Mouse (Mus musculus): ENCODE results near the gene Dock9. TPM values are rescaled to one million over a fixed set of nuclear protein-coding genes. Genes with fewer than 3 reads are reported as not detected.
A peak's percentile ranks its signal among the peaks of the same experiment; 100 is the strongest.
"Not testable (repeated sequence)": the region's sequence is repeated elsewhere in the genome, so short reads cannot be mapped to it uniquely, and the experiment has no call there.

The Dock9 gene
- polyA plus RNA-seq, 1 experiment from 2014 or later: 17.0 TPM

DNA sequence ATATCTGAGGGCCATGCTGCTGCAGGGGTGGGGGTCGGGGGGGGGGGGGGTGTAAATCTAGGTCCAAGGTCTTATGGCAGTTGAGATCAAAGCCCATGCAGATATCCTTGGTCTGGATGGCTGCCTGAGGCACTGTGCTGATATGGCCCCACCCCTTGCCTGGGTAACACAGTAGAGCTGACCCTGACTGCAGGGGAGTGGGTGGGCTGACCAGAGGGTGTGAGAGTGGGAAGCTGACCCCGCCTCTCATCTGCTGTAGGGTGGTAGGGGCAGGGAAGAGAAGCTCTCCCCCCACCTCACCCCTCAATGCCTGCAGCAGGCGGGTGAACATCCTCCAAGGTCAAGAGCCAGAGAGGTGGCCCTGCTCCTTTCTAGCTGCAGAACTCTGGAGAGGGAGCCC, 66.7 kb downstream of the Dock9 start:
- H3K36me3 ChIP-seq: no peaks in the 10 kb centered on the region

DNA sequence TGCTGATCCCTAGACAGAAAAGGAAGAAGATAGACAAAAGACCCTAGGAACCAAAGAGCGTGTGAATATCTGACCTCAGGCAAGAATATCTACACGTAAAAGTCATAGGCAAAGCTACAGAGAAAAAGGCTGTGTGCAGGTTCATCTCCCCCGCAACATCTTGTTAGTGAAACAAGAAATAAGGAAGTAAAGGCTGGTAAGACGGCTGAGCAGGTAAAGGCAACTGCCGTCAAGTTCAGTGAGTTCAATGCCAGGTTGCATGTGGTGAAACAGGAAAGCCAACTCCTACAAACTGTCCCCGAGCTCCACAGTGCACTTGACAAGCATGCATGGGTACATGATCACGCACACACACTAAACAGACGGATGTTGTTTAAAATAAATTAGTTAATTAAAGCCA, 69.6 kb downstream of the Dock9 start:
- Histone ChIP-seq H3K4me3 (replicated peaks) (no peak overlapping the region), H3K36me3 (no peaks in the 10 kb centered on the region), H3K4me1 (replicated peaks) (peaks cover 12% of the 10 kb centered on the region), H3K27ac (no peak overlapping the region), H3K4me2 (replicated peaks) (no peak overlapping the region), H3K9ac (no peak overlapping the region), H3K27me3 (replicated peaks) (no peaks in the 10 kb centered on the region), H3K9me3 (no peaks in the 10 kb centered on the region)
- no peak for ATAC-seq
- 74% methylated on average over 8 of the region's 8 CpGs for WGBS

More for the DNA sequence above, 66.7 kb downstream of the Dock9 start:
- H3K4me1 ChIP-seq (replicated peaks): peaks cover 15% of the 10 kb centered on the region
- no peak overlapping the region for H3K9ac ChIP-seq
- no peak overlapping the region for H3K4me2 ChIP-seq (replicated peaks)
- H3K27ac ChIP-seq: no peak overlapping the region
- no peaks in the 10 kb centered on the region for H3K9me3 ChIP-seq
- WGBS: 83% methylated on average over 2 of the region's 3 CpGs
- peak; percentile 26; the same call in 1 of the 2 replicates for ATAC-seq
- no peaks in the 10 kb centered on the region for H3K27me3 ChIP-seq (replicated peaks)
- no peak overlapping the region for H3K4me3 ChIP-seq (replicated peaks)

DNA sequence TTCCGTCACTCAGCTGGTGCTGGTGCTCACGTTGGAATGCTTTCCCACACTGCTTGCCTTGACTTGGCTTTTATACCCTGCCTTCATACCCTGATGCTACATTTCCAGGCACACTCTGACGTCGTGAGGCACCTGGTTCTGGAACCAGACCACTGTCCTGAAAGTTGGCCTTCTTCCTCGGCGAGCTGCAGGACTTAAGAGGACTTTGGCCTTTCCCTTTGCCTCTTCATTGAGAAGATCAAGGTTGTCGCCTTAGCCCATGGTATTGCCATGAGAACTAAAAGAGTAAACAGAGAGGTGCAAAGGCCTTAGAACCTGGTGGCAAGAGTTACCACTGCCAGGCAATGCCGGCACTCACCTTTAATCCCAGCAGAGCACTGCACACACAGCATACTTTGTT, 73.1 kb downstream of the Dock9 start:
- no peak overlapping the region for H3K27ac ChIP-seq
- H3K4me2 ChIP-seq (replicated peaks): no peak overlapping the region
- WGBS: 80% methylated on average over 8 of the region's 8 CpGs

DNA sequence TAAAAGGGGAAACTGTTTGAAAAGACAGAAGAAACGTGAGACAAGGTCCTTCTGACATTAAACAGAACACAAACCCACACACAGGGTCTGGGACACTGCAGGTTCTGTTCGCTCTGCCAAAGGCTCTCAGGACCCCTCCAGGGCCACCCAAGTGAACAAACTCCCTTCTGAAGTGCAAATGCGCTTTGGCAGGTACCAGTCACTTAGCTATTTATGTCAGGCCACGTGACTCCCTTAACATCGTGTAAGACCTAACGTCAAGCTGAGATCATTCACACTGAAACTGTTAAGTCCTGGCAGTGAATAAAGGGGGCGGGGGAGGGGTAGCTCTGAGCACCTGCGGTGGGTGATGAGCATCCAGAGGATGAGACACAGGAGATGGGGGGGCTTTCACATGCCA, 74.9 kb downstream of the Dock9 start:
- H3K27ac ChIP-seq: no peak overlapping the region
- no peak overlapping the region for H3K4me3 ChIP-seq (replicated peaks)
- H3K27me3 ChIP-seq (replicated peaks): no peaks in the 10 kb centered on the region
- peaks cover 4% of the 10 kb centered on the region; the same call in 1 of the 2 replicates for H3K4me1 ChIP-seq (replicated peaks)
- no peak overlapping the region for H3K4me2 ChIP-seq (replicated peaks)
- H3K9ac ChIP-seq: no peak overlapping the region
- WGBS: 26% methylated on average over 8 of the region's 8 CpGs
- H3K9me3 ChIP-seq: no peaks in the 10 kb centered on the region
- H3K36me3 ChIP-seq: no peaks in the 10 kb centered on the region
- peak; percentile 54; the same call in 1 of the 2 replicates for ATAC-seq

More for the DNA sequence above, 73.1 kb downstream of the Dock9 start:
- H3K27me3 ChIP-seq (replicated peaks): no peaks in the 10 kb centered on the region
- no peaks in the 10 kb centered on the region for H3K36me3 ChIP-seq
- no peak overlapping the region for H3K9ac ChIP-seq
- no peaks in the 10 kb centered on the region for H3K9me3 ChIP-seq
- peaks cover 4% of the 10 kb centered on the region; the same call in 1 of the 2 replicates for H3K4me1 ChIP-seq (replicated peaks)
- ATAC-seq: no peak
- H3K4me3 ChIP-seq (replicated peaks): no peak overlapping the region

DNA sequence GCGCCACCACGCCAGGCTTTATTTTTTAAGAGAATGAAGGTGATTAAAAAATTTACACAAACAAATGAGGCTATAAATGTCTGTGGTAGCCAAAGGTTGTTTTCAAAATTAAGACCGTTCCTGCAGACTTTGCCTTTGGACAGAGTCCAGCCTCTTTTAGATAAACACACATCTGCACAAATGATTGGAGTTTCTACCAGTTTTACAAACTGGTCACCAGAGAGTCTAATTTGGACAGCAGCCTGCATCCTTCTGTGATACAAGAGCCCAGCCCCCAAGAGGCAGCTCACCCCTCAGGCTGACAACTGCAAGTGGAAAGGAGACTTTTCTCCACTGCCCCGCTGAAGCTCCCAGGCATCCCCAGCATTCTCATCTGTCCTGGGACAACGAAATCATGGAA, 76.2 kb downstream of the Dock9 start:
- H3K27ac ChIP-seq: peak overlapping the region; percentile 29; the same call in 1 of the 2 replicates
- H3K4me2 ChIP-seq (replicated peaks): no peak overlapping the region
- WGBS: 51% methylated on average over 5 of the region's 5 CpGs
- H3K9ac ChIP-seq: no peak overlapping the region
- ATAC-seq: no peak
- peaks cover 4% of the 10 kb centered on the region; the same call in 1 of the 2 replicates for H3K4me1 ChIP-seq (replicated peaks)
- H3K9me3 ChIP-seq: no peaks in the 10 kb centered on the region
- H3K36me3 ChIP-seq: no peaks in the 10 kb centered on the region
- H3K27me3 ChIP-seq (replicated peaks): no peaks in the 10 kb centered on the region
- H3K4me3 ChIP-seq (replicated peaks): no peak overlapping the region

DNA sequence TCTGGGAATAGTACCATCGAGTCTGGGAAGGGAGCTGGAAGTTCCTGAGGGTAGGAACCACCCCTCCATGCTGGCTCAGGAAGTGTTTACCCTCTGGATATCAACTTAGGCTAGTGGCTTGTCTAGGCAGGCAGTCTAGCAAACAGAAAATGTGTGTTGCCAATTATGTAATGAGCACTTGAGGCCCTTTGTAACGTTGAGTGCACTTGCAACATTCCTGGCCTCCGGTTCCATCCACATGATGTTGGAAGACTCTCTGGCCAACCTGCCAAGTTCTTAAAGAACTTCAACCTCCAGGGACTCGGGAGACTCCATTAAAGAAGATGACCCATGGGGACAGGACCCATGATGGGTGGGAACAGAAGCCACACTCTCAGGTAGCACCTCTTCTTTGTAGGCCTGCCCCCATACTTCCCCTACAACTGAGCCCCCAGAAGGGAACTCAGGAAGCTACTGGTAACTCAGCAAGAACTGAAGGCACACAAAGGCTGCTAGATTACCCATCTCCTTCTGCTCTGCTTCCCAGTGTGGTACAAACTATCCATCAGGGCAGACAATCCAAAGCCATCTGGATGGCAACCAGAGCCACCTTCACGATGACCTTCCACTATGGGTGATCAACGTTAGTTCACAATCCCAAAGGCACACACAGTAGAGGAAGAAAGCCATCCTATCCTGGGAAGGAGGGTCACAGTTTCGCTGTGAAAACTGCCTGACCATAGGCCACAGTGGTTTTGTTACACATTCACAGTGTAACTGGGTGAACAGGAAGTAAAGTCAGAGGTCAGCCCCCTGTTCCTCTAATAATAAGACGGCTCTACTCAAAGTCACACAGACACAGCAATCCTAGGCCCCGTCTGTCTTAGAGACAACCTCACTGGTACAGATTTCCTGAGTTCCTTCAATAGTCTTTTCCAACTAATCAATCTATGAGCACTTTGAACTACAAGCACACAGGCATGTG, 77.7 kb downstream of the Dock9 start:
- Histone ChIP-seq H3K27me3 (replicated peaks) (no peaks in the 10 kb centered on the region), H3K9ac (no peak overlapping the region), H3K4me1 (replicated peaks) (peaks cover 4% of the 10 kb centered on the region; the same call in 1 of the 2 replicates), H3K4me3 (replicated peaks) (no peak overlapping the region), H3K4me2 (replicated peaks) (no peak overlapping the region), H3K36me3 (no peaks in the 10 kb centered on the region), H3K27ac (no peak overlapping the region), H3K9me3 (no peaks in the 10 kb centered on the region)
- 72% methylated on average over 9 of the region's 9 CpGs for WGBS
- no peak for ATAC-seq

DNA sequence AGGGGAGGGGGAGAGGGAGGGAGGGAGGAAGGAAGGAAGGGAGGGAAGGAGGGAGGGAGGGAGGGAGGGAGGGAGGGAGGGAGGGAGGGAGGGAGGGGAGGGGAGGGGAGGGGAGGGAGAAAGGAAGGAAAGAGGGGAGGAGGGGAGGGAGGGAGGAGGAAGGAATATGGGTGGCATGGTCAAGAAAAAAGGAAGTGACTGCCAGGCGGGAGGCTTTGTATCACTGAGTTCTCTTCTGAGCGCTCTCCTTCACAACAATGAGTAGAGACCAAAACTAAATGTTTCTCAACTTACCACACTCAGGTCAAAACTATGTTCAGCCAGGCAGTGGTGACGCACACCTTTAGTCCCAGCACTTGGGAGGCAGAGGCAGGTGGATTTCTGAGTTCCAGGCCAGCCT, 82.8 kb downstream of the Dock9 start:
- not testable (repeated sequence) for H3K4me2 ChIP-seq (replicated peaks); ATAC-seq
- 92% methylated on average over 3 of the region's 3 CpGs for WGBS

DNA sequence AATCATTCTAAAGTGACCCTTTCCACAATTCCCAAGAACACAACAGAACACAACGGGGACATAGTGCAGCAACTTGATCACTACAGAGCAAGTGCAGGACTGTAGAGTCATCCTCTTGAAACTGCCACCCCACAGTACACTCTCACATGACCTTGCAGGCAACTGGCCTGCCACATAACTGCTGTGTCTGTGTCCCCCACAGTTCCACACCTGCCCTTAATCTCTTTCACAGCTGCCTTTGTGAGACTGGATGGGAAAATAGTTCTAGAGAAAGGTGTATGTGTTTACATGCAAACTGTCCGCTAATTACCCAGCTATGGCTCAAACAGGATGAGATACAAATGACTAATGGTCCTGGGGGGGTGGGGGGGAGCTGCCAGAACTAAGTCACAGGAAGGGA, 83.4 kb downstream of the Dock9 start:
- 58% methylated on average over 2 of the region's 2 CpGs for WGBS
- Histone ChIP-seq H3K27me3 (replicated peaks) (no peaks in the 10 kb centered on the region), H3K36me3 (no peaks in the 10 kb centered on the region), H3K4me1 (replicated peaks) (peaks cover 11% of the 10 kb centered on the region; the same call in 1 of the 2 replicates), H3K4me2 (replicated peaks) (no peak overlapping the region), H3K27ac (no peak overlapping the region), H3K9ac (no peak overlapping the region), H3K9me3 (no peaks in the 10 kb centered on the region), H3K4me3 (replicated peaks) (no peak overlapping the region)
- no peak for ATAC-seq

More for the DNA sequence above, 82.8 kb downstream of the Dock9 start:
- H3K4me1 ChIP-seq (replicated peaks): peaks cover 11% of the 10 kb centered on the region; the same call in 1 of the 2 replicates
- H3K9ac ChIP-seq; H3K36me3 ChIP-seq; H3K4me3 ChIP-seq (replicated peaks); H3K27ac ChIP-seq; H3K27me3 ChIP-seq (replicated peaks); H3K9me3 ChIP-seq: not testable (repeated sequence)

DNA sequence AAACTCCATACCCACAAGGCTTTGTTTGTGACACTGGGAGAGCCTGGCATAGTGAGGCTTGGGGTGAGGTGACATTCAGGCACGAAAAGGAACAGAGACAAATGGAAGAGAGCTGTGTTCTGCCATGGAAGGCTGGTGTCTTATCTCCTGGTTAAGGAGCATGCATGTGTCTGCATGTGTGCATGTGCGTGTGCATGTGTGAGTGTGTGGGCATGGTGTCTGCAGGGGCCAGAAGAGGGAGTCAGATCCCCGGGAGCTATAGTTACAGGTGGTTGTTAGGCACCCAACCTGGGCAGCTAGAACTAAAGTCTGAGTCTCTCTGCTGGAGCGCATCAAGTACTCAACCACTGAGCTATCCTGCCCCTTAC, 83.8 kb downstream of the Dock9 start:
- no peak overlapping the region for H3K4me2 ChIP-seq (replicated peaks)
- no peak; the same call in 1 of the 2 replicates for ATAC-seq
- no peaks in the 10 kb centered on the region for H3K9me3 ChIP-seq
- 61% methylated on average over 4 of the region's 4 CpGs for WGBS
- no peaks in the 10 kb centered on the region for H3K27me3 ChIP-seq (replicated peaks)
- H3K9ac ChIP-seq: no peak overlapping the region
- no peak overlapping the region for H3K4me3 ChIP-seq (replicated peaks)
- no peak overlapping the region for H3K27ac ChIP-seq
- peaks cover 11% of the 10 kb centered on the region; the same call in 1 of the 2 replicates for H3K4me1 ChIP-seq (replicated peaks)
- H3K36me3 ChIP-seq: no peaks in the 10 kb centered on the region

DNA sequence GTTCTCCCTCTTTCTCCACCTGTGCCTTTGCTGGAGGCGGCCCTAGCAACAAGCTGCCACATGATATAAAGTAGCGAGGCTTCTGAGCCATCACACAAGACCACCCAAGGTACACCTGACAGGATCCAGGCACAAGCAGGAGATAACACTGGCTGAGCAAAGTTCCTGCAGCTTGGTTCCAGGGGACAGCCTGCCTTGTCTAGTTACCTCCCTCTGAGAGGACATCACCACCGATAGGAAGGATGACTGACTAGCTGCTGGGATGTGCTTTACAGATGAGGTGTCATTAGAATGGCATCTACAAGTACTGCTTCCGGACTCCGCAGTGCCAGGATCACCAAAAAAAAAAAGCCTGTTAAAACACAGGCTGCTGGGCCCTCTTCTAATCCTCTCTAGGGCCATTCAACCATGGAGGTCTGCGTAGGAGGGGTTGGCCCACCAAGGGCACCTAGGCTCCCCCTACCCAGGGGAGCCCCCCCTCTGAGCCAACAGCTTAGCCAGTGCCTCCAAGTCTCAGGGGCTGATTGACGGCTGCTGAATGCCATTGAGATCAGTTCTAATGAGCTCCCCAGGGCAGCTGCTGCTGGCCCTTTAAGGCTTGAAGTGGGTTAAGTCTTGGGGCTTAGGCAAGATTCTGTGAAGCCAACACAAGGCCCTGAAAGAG, 84.3 kb downstream of the Dock9 start:
- H3K4me3 ChIP-seq (replicated peaks): no peak overlapping the region
- no peaks in the 10 kb centered on the region for H3K36me3 ChIP-seq
- H3K27me3 ChIP-seq (replicated peaks): no peaks in the 10 kb centered on the region
- 44% methylated on average over 7 of the region's 7 CpGs for WGBS
- no peaks in the 10 kb centered on the region for H3K9me3 ChIP-seq
- no peak overlapping the region for H3K9ac ChIP-seq
- H3K4me2 ChIP-seq (replicated peaks): no peak overlapping the region
- no peak for ATAC-seq
- peaks cover 11% of the 10 kb centered on the region; the same call in 1 of the 2 replicates for H3K4me1 ChIP-seq (replicated peaks)
- 0 out of 2 replicates have a peak overlapping the region, but pooled peaks have one; percentile 33 for H3K27ac ChIP-seq

DNA sequence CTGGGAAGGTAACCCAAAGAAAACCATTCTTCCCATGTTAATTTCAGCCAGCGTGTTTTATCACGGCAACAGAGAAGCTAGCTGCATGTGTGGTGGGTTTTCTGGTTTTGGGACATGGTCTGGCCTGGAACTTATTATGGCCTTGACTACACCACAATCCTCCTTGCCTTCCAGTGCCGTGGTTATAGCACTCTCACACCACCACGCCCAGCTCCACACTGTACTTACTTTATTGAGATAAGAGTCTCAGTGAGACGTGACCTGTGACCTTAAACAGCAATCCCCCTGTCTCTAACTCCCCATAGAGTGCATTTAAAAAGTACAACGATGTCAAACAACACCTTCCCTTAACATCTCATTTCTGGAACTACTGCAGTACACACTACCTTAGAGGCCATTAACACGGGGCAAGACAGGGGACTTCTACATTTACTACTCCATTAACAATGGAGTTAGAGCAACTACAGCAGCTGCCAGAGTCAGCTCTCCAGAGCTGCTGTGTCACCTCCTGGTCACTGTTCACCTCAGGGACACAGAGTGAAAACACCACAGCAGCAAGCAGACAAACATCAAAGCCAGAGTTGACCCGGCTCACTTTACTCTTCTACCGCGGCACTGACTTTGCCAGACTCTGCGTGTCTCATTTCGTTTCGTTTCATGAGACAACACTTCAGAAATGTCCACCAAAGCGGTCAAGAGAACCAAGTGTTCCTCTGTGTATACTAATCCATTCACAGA, 86.4 kb downstream of the Dock9 start:
- ATAC-seq: peak; percentile 34; the same call in 1 of the 2 replicates
- Histone ChIP-seq H3K9me3 (no peaks in the 10 kb centered on the region), H3K4me2 (replicated peaks) (no peak overlapping the region), H3K36me3 (no peaks in the 10 kb centered on the region), H3K27ac (no peak overlapping the region), H3K4me3 (replicated peaks) (no peak overlapping the region), H3K4me1 (replicated peaks) (peaks cover 11% of the 10 kb centered on the region; the same call in 1 of the 2 replicates), H3K9ac (no peak overlapping the region), H3K27me3 (replicated peaks) (no peaks in the 10 kb centered on the region)
- 54% methylated on average over 14 of the region's 14 CpGs for WGBS

DNA sequence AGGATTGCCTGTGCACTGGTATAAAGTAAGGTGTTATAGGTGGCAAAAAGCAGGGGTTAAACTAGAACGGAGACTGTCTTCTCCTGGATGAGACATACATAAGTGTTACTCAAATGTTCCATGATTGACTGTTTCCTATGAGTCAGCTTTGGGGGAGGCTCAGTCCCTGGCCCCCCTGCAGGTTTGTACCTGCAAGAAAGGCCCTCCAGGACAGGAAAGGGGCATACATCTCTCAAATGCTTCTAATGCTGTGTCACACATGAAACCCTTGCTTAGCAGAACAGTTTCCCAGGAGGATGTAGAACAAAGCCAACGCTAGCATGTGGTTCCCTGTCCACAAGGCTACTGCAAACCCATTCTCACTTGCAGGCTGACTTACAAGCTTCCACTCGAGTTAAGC, 87.5 kb downstream of the Dock9 start:
- Histone ChIP-seq H3K27me3 (replicated peaks) (no peaks in the 10 kb centered on the region), H3K9me3 (no peaks in the 10 kb centered on the region), H3K9ac (no peak overlapping the region), H3K4me2 (replicated peaks) (no peak overlapping the region), H3K36me3 (no peaks in the 10 kb centered on the region), H3K27ac (no peak overlapping the region), H3K4me1 (replicated peaks) (peaks cover 18% of the 10 kb centered on the region; the same call in 1 of the 2 replicates), H3K4me3 (replicated peaks) (no peak overlapping the region)
- no peak for ATAC-seq
- WGBS: 63% methylated on average over 3 of the region's 3 CpGs

Data from intestine, embryonic 15.5 days (tissue).